In the genomic region with DNA sequence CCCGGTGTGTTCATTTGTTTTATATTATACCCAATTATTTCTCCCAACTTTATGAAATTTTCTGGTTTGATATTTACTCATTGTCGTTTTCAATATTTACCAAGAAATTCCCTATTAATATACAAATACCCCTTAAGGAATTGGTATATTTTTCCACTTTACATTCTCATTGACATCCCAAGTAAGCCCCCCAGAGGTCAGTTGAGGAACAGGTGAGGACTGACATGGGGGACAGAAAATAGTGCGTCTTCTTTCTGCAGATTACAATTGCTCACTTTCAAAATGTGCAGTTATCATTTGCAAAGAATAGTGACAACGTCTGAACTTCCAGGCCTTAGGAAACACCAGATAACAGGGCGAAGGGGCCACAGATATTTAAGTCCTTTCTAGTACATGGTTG, we compare ENCODE assay signal across 13 mouse cellular contexts.
A peak's percentile ranks its signal among the peaks of the same experiment; 100 is the strongest.
DNase-seq lines count a peak whose midpoint lies in the region; ATAC-seq lines count a peak whose summit lies in the region.
"Had no signal": no experiment of that assay in that cellular context is flagged by ENCODE, and none has a peak within 500 bp of the region (broad histone marks: within the 10 kb centered on the region; RNA-seq: fewer than 3 reads in every experiment).

No protein-coding gene starts in this region.

- peak overlapping the region; percentile 72 for H3K4me3 ChIP-seq in forebrain, embryonic 16.5 days (replicated peaks; ENCODE audit: low read length)
- H3K4me3 ChIP-seq in hindbrain, embryonic 16.5 days (ENCODE audit: low read length), result peak overlapping the region; percentile 82
- peak overlapping the region; percentile 72 for H3K4me3 ChIP-seq in neural tube, embryonic 15.5 days (replicated peaks)
- H3K4me3 ChIP-seq: liver, embryonic 12.5 days had no signal

- peak; percentile 3 for DNase-seq in left cerebral cortex, postnatal 4 days
- DNase-seq in left cerebral cortex, postnatal 25 days (ENCODE audit: low spot score in 2 of 2), result no peak
- no peak for DNase-seq in thymus, postnatal 4 days
- DNase-seq: adrenal gland, postnatal 14 days; gastrocnemius, postnatal 14 days; kidney, postnatal 4 days; lung, postnatal 14 days; spleen, adult 18-20 months had no signal

- H3K9ac ChIP-seq in forebrain, embryonic 16.5 days (replicated peaks; ENCODE audit: low read depth, low read length), result no peak overlapping the region
- no peak overlapping the region; the same call in 1 of the 2 replicates for H3K9ac ChIP-seq in hindbrain, embryonic 16.5 days (ENCODE audit: low read depth, low read length)
- no peak overlapping the region for H3K9ac ChIP-seq in neural tube, embryonic 15.5 days (replicated peaks)
- H3K9ac ChIP-seq: liver, embryonic 12.5 days had no signal

- no peaks in the 10 kb centered on the region for H3K36me3 ChIP-seq in forebrain, embryonic 16.5 days (ENCODE audit: control insufficient read depth, insufficient read depth)
- H3K36me3 ChIP-seq in hindbrain, embryonic 16.5 days (ENCODE audit: control insufficient read depth, insufficient read depth, low read length), result no peaks in the 10 kb centered on the region
- no peaks in the 10 kb centered on the region for H3K36me3 ChIP-seq in neural tube, embryonic 15.5 days
- H3K36me3 ChIP-seq: liver, embryonic 12.5 days had no signal

- H3K4me2 ChIP-seq in forebrain, embryonic 16.5 days (ENCODE audit: low read length), result peak overlapping the region; percentile 7; the same call in 1 of the 2 replicates
- peak overlapping the region; percentile 95 for H3K4me2 ChIP-seq in hindbrain, embryonic 16.5 days (ENCODE audit: low read length)
- peak overlapping the region; percentile 98 for H3K4me2 ChIP-seq in neural tube, embryonic 15.5 days
- H3K4me2 ChIP-seq: liver, embryonic 12.5 days had no signal

- 26% methylated on average over 5 of the region's 5 CpGs for WGBS in forebrain, embryonic 16.5 days
- 22% methylated on average over 5 of the region's 5 CpGs for WGBS in hindbrain, embryonic 16.5 days
- 24% methylated on average over 5 of the region's 5 CpGs for WGBS in neural tube, embryonic 15.5 days

- intact Hi-C loops in left cerebral cortex, postnatal 4 days (cut with DNase I), result loop anchor here (10.0 kb wide), 1 partner anchor 603 kb away; no protein-coding TSS in a partner anchor
- intact Hi-C loops in left cerebral cortex, postnatal 25 days (cut with DNase I), result loop anchor here (10.0 kb wide), 1 partner anchor 603 kb away; no protein-coding TSS in a partner anchor

- peaks cover 13% of the 10 kb centered on the region for H3K4me1 ChIP-seq in forebrain, embryonic 16.5 days (replicated peaks; ENCODE audit: control insufficient read depth, insufficient read depth, low read length)
- H3K4me1 ChIP-seq in hindbrain, embryonic 16.5 days (ENCODE audit: control insufficient read depth, insufficient read depth, low read depth, low read length), result peaks cover 8% of the 10 kb centered on the region
- peaks cover 18% of the 10 kb centered on the region for H3K4me1 ChIP-seq in neural tube, embryonic 15.5 days
- H3K4me1 ChIP-seq: liver, embryonic 12.5 days had no signal

- no peaks in the 10 kb centered on the region for H3K27me3 ChIP-seq in forebrain, embryonic 16.5 days (replicated peaks; ENCODE audit: control insufficient read depth, insufficient read depth, low read length)
- H3K27me3 ChIP-seq in hindbrain, embryonic 16.5 days (replicated peaks; ENCODE audit: control insufficient read depth, insufficient read depth, low read length), result no peaks in the 10 kb centered on the region
- H3K27me3 ChIP-seq in neural tube, embryonic 15.5 days (replicated peaks), result no peaks in the 10 kb centered on the region

- no peak overlapping the region for H3K27ac ChIP-seq in forebrain, embryonic 16.5 days (ENCODE audit: low read length)
- no peak overlapping the region for H3K27ac ChIP-seq in hindbrain, embryonic 16.5 days (ENCODE audit: low read depth, low read length)
- H3K27ac ChIP-seq in neural tube, embryonic 15.5 days (replicated peaks), result no peak overlapping the region
- H3K27ac ChIP-seq: liver, embryonic 12.5 days had no signal

- ATAC-seq in forebrain, embryonic 16.5 days, result no peak
- no peak for ATAC-seq in hindbrain, embryonic 16.5 days
- ATAC-seq in neural tube, embryonic 15.5 days (ENCODE audit: low FRiP score), result no peak
- no peak for ATAC-seq in granulocyte monocyte progenitor cell, adult 5-6 weeks (replicated peaks; ENCODE audit: poor library complexity, severe bottlenecking)
- ATAC-seq: liver, embryonic 12.5 days had no signal

- H3K9me3 ChIP-seq in forebrain, embryonic 16.5 days (ENCODE audit: control insufficient read depth, low read length), result no peaks in the 10 kb centered on the region
- H3K9me3 ChIP-seq in hindbrain, embryonic 16.5 days (ENCODE audit: control insufficient read depth, low read length), result no peaks in the 10 kb centered on the region
- no peaks in the 10 kb centered on the region for H3K9me3 ChIP-seq in neural tube, embryonic 15.5 days (replicated peaks)
- H3K9me3 ChIP-seq: liver, embryonic 12.5 days had no signal

Comparison
In these comparisons a context has a peak if more than half of its experiments do, and no peak if none do; other contexts are left out.
1. H3K4me2 ChIP-seq: peak in every context shown above with its lines; median percentile 98 in neural tube, embryonic 15.5 days; 95 in hindbrain, embryonic 16.5 days; 7 in forebrain, embryonic 16.5 days.